Comparison of ENCODE assay signal across 8 mouse cellular contexts in genomic region chr1:135752737-135753348, GRCm38 (mm10). TPM values are rescaled to one million over a fixed set of nuclear protein-coding genes. Genes with fewer than 3 reads are reported as not detected.
DNase-seq lines count a peak whose midpoint lies in the region; ATAC-seq lines count a peak whose summit lies in the region.

No protein-coding gene starts in this region.

- peak; percentile 100 for ATAC-seq in inflammation-experienced regulatory T-cells, adult 6 months
- peak; percentile 99 for ATAC-seq in megakaryocyte-erythroid progenitor cell, adult 5-6 weeks (replicated peaks; ENCODE audit: low FRiP score, low TSS enrichment, poor library complexity, severe bottlenecking)

- intact Hi-C loops in gastrocnemius, postnatal 14 days (cut with DNase I; ENCODE audit: low total_unique reads) = no loop called here

- DNase-seq in adrenal gland, adult (ENCODE audit: inconsistent age in 2 of 2, low spot score in 1 of 2) = peak; percentile 92 to 96
- DNase-seq in embryo, embryonic 10 days (ENCODE audit: low spot score) = peak; percentile 97
- peak; percentile 93 for DNase-seq in gastrocnemius, postnatal 14 days
- DNase-seq in left cerebral cortex, adult 9 months (ENCODE audit: low spot score in 2 of 2) = peak; percentile 77 to 95
- peak; percentile 94 for DNase-seq in right cerebral cortex, postnatal 14 days
- peak; percentile 93 for DNase-seq in urinary bladder, postnatal 25 days (ENCODE audit: low spot score)

RNA-seq across cellular contexts. Expression of gene Phlda3, which starts 13.1 kb away (rescaled TPM):
- 10 to 100 TPM; 25.4 to 39.5 TPM for total RNA-seq in gastrocnemius, postnatal 14 days (2021)
- polyA plus RNA-seq in inflammation-experienced regulatory T-cells, adult 6 months (2017; shearing (Covaris generic)) = 1 to 10 TPM in 1 of 3 experiments, under 1 TPM in 1, not detected in 1; 0.94 to 7.2 TPM
- total RNA-seq in megakaryocyte-erythroid progenitor cell, adult 5-6 weeks (2014; fragmentation: Nextera tagmentation) = 1.8 and 7.6 TPM in 2 replicates
- total RNA-seq in megakaryocyte-erythroid progenitor cell, adult 5-6 weeks (2017) = 0.94 and 2.1 TPM in 2 replicates

RNA-seq across cellular contexts. Expression of gene Tnni1, which starts 26.4 kb away (rescaled TPM):
- total RNA-seq in gastrocnemius, postnatal 14 days (2021) = 100 to 1,000 TPM; 204 to 373 TPM
- polyA plus RNA-seq in inflammation-experienced regulatory T-cells, adult 6 months (2017; shearing (Covaris generic)) = not detected
- 5.4 TPM in 1 of 2 replicates, not detected in the other for total RNA-seq in megakaryocyte-erythroid progenitor cell, adult 5-6 weeks (2014; fragmentation: Nextera tagmentation)
- 0.46 TPM in 1 of 2 replicates, not detected in the other for total RNA-seq in megakaryocyte-erythroid progenitor cell, adult 5-6 weeks (2017)

RNA-seq across cellular contexts. Expression of gene Csrp1, which starts 33.0 kb away (rescaled TPM):
- 10 to 100 TPM; 40.6 to 53.4 TPM for total RNA-seq in gastrocnemius, postnatal 14 days (2021)
- 10 to 100 TPM; 19.5 to 31.9 (median 26.9) TPM for polyA plus RNA-seq in inflammation-experienced regulatory T-cells, adult 6 months (2017; shearing (Covaris generic))
- 77.6 and 100 TPM in 2 replicates for total RNA-seq in megakaryocyte-erythroid progenitor cell, adult 5-6 weeks (2014; fragmentation: Nextera tagmentation)
- total RNA-seq in megakaryocyte-erythroid progenitor cell, adult 5-6 weeks (2017) = 91.4 and 112 TPM in 2 replicates

Comparison
In these comparisons a context has a peak if more than half of its experiments do, and no peak if none do; other contexts are left out.
1. Peak in every context shown above with its lines: DNase-seq and ATAC-seq.
2. RNA of gene Tnni1, which starts 26.4 kb away (total RNA-seq): 204 to 373 TPM in gastrocnemius, postnatal 14 days; 0.46 to 5.4 TPM in megakaryocyte-erythroid progenitor cell, adult 5-6 weeks; every median in the first group is over 10 times any median in the second.